Mouse (Mus musculus) left cerebral cortex, adult 11 months (tissue): ENCODE results near the gene Socs7.

Experiments
- DNase-seq: peaks from one replicate; pipeline ENCODE4 v3.0.0; 2022; ENCODE audit warnings: low spot score

The Socs7 gene

DNA sequence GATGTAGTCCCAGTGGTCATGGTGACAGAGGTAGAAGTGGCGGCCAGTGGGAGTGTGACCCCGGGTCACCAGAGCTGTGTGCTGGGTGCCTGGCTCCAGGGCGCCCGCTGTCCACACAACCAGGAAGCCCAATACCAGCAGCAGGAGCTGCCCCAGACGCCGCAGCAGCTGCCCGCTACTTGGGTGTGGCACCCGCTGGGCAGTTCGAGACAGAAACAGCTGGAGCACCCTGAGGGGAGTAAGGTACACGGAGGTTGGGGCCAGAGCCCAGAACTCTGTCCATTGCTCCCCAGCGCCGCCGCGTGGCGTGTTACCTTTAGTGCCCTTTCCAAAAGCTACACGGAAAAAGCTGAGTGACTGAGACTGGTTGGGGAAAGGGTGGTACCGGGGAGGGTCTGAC, 18.7 kb upstream of the Socs7 start:
- no peak for DNase-seq

DNA sequence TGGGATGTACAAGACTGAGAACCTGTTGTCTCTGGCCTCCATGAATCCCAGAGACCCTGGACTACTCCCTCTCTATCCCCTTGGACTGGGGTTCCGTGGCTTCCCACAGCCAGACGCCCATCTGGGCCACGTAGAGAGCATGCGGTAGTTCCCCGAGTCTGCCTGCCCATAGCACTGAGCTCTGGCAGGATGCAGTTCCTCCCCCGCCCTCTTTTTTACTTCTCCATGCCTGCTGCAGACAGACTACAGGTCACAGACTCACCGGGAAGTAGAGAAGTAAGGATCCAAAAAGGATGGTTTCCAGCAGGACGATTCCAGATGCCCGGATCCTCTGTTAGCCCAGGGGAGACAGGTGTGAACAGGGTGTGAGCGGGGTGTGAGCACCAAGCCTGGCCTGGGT, 16.9 kb upstream of the Socs7 start:
- DNase-seq = no peak

DNA sequence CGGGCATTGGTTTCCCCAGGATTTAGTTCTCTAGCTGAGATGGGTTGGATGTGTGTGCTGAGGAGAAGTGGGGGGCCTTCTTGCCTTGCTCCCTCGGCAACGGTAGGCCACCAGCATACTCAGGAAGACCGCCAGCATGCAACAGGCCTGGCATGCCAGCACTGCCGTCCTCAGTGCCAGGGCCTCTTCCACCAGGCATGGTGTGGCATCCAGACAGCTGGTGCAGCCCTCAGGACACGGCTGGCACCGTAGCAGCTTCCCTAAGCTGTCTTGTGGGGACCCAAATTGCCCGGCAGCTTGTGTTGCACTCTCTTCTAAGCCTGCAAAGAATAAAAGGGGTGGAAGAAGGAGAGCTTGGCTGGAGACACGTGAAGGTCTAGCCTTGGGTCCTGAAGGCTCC, 16.0 kb upstream of the Socs7 start:
- DNase-seq = no peak

DNA sequence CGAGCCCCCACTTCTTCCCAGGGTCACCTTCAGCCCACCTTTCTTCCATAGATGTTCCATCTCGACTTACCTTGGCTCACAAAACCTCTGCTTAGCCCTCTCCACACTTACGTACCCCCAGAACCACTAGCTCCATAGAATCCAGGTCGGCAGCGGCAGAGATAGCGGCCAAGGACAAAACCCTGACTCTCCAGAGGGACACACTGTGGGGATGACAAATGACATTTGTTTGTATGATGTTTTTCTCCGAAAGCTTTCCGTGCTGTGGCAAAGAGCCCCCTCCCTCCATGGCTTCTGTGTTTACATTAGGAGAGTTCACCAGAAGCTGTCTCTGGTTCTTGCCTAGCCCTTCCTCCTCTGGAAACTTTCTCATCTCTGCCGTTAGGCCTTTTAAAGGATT, 15.1 kb upstream of the Socs7 start:
- no peak for DNase-seq

DNA sequence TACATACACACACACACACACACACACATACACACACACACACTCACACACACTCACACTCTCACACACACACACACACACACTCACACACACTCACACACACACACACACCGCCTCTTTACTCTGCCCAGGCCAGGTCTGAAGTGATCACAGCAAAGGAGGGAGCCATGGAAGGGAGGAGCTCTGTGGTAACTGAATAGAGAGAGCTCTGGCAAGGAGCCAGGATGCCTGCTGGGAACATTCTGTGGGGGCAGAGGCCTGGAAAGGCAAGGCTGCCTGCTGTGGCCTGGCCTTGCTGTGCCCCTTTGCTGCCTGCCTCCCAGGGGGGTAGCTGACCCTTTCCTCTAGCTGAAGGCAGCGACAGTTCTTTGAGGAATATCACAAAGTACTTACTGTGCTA, 12.3 kb upstream of the Socs7 start:
- DNase-seq = peak; percentile 65

DNA sequence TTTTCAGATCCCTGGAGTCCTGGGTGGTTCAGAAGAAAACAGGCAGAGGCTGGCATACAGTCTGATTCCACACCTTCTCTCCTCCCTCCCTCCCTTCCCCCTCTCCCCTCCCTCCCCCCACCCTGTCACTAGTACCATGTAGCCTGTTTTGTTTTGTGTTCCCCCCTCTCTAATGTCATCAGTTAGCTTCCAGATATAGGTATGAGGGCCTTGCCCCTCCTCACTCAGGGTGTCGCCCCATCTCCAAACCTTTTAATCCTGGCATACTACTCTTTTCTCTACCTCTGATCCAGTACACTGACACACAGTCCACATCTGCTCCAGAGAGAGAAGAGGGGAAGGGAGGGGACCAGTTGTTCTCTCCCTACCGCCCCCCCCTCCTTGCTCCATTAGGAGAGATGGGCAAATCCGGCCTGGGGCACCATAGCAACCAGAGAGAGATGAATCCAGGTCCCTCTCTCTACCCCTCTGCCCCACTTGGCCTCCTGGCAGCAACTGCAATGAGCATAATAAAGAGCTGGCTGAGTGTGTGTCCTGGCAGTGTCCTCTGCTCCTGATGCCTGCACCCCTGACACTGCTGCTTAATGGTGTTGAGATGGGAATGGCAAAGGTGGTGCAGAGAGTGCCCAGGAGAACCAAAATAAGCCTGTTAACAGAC, 10.2 kb upstream of the Socs7 start, which contains the start of gene Gpr179:
TSS of gene Gpr179 (minus strand) at position 51 of the 658 bp plus-strand sequence.
- no peak for DNase-seq

DNA sequence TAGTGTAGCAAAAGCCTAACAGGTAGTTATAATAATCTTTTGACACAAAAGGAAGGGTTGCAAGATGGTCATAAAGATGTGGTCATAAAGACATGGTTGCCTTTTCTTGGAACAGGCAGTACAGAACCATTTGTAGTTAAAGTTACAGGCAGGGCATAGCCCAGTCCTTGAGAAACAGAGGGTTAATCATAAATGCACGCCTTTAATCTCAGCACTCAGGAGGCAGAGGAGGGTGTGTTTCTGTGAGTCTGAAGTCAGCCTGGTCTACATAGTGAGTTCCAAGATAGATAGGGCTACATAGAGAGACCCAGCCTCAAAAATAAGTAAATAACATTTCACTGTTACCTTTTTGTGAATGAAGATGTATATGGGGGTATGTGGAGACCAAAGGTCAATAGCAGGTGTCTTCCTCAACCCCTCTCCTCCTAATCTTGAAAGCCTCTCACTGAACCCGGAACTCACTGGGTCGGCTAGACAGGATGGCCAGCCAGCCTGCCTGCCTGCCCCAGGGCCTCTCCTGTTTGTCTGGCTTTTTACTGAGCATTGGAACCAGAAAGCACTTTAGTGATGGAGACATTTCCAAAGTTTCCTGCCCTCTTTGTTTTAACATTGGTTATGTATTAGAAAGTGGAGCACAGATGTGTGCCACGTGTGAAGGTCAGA, 9.3 kb upstream of the Socs7 start:
- no peak for DNase-seq

DNA sequence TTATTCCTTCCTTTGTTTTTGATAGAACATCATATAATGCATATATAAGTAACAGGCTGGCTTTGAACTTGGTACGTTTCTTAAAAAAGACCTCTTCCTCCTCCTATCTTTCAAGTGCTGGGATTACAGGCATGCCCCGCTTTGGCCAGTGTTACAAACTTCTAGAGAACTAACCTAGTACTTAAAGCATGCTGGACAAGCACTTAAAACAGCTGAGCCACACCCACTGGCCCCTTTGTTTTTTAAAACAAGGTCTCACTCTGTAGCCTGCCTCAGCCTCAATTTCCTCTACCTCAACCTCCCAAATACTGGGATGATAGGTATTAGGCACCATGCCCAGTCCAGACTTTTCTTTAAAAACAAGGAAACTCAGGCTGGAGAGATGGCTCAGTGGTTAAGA, 7.7 kb upstream of the Socs7 start:
- no peak for DNase-seq

DNA sequence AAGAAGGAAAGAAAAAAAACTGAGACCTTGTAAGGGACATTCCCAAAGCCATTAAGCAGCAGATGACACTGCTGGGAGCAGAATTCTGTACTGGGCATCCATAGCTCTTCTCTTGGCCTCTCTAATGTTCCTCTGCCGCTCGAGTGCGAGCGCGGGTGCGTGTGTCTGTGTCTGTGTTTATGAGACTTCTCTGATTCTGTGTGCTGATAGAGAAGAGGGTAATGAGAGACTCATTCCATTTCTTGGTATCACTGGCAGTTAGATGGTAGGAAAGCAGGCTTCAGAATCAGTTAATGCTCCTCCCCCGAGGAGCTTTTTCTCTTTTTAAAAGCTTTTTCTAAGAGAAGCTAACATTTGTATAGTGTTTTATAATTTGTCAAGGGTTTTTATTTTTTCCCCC, 7.1 kb upstream of the Socs7 start:
- DNase-seq = no peak

DNA sequence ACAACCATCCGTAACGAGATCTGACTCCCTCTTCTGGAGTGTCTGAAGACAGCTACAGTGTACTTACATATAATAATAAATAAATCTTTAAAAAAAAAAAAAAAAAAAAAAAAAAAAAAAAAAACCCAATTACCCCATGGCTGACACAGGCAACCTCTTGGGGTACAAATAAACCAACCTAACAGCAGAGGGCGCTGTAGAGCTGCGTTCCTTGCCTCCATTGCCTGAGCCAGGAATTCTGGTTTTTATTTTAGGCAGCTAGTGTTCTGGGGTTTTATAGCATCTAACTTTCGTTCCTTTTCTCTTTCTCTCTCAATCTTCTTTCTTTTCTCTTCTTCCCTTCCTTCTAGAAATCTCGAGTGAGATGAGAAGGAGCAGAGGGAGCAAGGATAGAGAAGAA, 4.7 kb upstream of the Socs7 start:
- DNase-seq = peak; percentile 54

DNA sequence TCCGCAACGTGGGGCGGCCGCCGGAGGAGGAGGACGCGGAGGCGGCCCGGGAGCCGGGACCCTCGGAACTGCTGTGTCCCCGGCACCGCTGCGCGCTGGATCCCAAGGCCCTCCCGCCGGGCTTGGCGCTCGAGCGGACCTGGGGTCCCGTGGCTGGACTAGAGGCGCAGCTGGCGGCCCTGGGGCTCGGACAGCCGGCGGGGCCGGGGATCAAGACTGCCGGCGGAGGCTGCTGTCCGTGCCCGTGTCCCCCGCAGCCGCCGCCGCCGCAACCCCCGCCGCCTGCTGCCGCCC, 245 bp downstream of the Socs7 start:
- DNase-seq = no peak

DNA sequence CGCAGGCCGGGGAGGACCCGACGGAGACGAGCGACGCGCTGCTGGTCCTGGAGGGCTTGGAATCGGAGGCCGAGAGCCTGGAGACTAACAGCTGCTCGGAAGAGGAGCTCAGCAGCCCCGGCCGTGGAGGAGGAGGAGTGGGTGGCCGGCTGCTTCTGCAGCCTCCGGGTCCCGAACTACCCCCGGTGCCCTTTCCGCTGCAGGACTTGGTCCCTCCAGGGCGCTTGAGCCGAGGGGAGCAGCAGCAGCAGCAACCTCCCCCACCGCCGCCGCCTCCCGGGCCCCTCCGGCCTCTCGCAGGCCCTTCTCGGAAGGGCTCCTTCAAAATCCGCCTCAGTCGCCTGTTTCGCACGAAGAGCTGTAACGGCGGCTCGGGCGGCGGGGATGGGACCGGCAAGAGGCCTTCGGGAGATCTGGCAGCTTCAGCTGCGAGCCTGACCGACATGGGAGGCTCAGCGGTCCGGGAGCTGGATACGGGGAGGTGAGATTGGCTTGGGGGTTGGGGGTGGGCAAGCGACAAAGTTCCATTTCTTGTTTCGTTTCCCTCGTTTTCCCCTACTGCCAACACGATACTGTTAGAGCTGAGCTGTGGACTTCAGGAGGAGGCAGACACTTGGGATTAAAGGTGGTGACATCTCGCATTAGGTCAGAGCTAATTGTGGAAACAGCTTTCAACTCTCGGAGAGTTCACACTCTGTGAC, 742 bp downstream of the Socs7 start:
- no peak for DNase-seq

DNA sequence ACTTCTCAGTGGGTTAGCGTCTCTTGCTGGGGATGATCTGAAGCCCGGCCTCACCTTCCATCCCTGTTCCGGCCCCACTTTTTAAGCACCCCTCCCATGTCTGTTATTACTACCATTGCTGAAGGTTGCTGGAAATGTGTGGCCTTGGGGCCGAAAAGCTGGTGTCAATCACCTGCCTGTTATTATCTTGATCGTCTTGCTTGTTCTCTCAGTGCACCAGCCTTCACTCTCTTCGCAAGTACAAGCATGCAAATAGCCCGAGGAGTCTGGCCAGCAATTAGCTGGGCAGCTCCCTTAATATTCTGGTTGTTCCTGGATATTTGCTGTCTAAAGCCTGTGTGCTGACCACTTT, 1.3 kb downstream of the Socs7 start:
- DNase-seq = no peak

DNA sequence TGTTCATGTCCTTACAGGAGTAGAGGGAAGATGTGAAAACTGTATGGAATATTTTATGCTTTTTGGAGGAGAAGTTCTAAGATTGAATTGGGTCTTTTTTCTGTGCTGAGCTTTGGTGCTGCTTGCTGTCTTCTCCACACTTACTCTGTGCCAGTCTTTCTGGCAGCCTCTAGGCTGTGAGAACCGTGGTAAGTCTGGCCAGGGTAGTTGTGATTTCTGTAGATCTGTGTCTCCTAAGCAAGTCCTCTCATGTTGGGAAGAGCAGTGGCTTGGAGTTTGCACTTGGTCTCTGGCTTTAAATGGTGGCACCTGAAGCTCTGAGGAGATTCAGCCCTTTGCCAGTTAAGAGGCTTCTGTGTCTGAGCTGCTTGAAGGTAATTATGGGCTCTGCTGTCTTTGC, 3.2 kb downstream of the Socs7 start:
- DNase-seq = no peak

DNA sequence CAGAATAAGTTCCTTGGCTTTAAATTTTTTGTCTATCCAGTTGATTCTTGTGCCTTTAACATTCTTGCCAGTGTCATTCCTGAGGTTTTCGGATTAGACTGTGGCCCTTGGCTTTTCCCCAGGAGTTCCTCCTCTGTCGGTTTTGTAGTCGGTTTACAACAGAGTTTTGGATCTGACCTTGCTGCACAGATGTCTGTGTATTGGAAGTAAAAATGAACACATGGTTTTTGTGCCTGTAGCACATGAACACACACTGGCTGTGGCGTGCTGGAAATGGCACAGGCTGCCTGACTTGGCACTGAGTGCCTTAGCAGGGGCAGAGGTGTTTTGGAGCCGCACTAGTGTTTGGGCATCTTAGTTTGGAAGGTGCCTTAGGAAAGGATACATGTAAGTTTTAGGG, 6.2 kb downstream of the Socs7 start:
- no peak for DNase-seq

DNA sequence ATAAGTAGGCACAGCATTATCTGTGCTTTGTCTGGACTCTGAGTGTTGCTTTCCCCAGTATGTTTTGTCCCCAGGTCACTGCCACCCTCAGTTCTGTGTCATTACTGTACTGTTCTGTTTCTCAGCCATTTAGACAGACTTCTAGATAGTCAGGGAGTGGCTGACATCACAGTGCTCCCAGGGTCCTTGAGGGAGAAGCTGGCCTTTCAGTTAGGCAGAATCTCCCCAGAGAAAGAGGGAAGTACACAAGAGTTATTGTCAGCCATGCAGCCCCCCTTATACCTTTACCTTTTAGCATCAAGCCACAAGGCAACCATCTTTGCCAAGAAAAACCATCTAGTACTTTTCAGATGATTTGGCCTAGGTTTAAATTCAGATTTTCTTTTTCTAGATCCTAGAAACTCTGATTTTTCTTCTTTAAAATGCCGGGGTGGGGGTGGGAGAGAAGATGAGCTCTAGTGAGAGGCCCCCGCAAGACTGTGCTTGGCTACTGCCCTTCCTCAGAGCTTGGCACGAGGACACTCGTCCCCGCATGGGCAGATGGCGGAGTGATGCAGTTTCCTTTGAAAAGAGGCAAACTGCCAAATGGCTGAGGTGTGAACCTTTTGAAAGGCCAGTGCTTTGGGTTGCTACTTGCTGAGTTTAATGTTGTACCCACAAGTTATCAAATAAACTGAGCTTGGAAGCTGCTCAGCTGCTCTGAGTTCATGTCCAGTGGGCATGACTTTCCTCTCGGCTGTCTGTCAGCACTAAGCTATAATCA, 8.2 kb downstream of the Socs7 start:
- DNase-seq = no peak

DNA sequence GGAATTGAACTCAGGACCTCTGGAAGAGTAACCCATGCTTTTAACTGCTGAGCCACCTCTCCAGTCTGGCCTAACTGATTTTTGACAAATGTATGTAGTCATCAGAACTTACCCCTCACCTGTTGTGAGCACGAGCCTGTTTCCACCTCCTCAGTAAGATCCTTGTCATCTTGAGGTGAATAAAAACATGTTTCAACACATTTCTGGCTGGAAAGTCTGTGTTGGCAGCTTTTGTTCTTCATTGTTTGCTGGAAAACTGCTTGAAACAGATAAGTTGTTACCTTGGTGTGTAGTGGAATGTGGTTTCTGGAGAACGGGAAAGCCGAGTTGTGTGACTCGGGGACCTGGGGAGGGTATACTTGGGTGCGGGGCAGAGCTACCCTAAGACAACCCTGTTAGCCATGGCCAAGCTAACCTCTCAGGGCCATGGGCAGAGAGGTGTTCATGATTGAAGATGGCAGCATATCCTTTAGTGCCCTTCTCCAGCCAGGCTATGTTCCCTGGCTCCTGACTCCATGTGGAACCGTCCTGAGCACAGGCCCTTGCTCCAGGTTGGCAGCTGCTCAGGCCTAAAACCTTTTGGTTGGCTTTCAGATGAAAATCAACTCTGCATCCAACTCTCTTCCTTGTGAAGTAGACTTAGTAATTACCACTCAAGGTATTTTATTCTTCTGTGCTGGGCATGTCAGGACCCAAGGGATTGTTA, 10.0 kb downstream of the Socs7 start:
- no peak for DNase-seq

DNA sequence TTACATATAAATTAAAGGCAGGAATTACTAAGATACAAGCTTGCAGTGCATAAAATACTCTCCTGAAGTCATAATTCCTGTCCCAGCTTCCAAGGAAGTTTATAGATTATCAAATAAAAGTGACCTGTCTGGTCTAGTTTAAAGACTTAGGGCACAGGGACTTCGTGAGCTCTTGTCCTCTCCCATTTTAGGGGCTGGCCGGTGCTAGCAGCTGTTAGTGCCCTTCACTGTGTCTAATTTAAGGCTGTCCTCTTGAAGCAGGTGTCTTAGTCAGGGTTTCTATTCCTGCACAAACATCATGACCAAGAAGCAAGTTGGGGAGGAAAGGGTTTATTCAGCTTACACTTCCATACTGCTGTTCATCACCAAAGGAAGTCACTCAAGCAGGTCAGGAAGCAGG, 11.1 kb downstream of the Socs7 start:
- DNase-seq = no peak

DNA sequence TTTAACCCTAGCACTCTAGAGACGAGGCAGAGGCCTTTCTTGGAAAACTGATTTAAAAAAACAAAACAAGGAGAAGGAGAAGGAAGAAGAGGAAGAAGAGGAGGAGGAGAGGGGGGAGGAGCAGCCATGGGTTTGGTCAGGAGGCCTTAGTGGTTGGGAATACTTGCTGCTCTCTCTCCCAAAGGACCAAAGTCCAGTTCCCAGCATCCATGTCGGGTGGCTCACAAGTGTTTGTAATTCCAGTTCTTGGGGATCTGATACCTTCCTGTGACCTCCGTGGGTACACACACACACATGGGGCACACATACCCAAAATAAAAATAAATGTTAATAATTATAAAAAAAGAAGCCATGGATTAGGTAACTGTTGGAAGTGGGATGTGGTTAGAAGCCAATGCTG, 17.7 kb downstream of the Socs7 start:
- DNase-seq = no peak

DNA sequence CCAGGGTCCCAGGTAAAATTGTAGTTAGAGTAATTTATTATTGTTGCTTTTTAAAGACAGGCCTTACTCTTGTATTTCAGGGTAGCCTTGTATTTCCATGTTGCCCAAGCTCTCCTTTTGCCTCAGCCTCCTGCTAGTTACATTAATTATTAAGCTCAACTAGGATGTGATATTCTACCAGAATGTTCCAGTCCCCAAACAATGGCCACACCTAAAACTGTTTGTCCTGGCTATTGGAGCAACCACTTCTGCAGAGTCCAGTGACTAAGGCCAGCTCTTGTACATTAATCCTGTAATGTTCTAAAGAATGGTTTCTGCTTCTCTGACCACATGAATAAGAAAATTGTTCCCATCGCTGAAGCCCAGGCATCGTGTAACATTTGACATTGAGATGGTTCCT, 20.7 kb downstream of the Socs7 start:
- DNase-seq = no peak

DNA sequence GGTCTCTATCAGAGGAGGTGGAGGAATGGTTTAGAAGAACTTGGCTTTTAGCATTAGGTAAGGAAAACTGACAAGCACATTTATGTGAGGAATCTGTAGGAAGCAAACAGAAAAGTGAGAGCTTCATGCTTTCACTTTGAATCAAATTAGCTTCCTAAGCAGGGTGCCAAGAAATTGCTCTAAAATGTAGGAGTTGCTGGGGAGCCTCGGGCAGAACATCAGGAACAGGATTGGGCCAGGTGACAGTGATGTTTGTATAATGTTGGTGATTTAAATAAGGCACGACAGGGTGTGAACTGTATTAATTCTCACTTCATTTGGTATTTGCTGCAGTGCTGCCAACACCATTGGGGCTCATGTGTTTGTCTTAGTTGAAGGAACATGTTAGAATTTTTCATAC, 21.4 kb downstream of the Socs7 start:
- no peak for DNase-seq

DNA sequence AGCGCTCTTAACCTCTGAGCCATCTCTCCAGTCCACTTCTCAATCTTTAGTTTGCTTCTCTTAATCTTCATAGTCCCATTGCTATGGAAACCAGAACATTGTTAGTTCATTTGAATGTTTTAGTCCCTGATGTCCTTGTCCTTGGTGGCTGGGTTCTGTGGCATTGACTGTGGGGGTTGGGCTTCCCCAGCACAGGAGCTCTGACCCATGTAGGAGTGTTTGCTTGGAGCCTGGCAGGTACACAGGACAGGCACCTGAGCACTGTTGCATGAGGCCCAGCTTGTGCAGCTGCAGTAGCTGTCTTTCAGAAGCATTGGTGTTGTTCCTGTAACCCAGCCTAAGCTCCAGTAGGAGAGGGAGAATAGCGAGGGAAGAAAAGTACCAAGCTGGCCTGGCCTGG, 25.5 kb downstream of the Socs7 start:
- DNase-seq = no peak

DNA sequence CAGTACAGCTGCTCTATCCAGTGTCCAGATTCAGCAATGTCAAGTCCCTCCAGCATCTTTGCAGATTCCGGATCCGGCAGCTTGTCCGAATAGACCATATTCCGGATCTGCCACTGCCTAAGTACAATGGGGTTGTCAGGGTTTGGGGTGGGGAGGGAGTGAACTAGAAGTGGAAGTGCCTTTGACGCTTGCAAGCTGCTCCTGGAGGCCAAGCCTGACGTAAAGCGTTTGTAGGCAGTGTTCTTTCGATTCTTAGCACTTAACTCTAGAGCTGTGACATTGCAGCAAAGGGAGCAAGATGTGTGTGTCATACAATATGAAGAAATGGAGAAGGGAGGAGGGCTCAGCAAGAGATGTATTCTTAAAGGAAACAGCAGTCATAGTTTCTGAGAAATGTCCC, 26.8 kb downstream of the Socs7 start:
- no peak for DNase-seq
